Mouse (Mus musculus): ENCODE results near the gene D10Wsu102e.

GRCm38 (mm10) chr10:83378083-83378833 is 18.2 kb downstream of the D10Wsu102e start:
- TF ChIP-seq CTCF (conservative IDR thresholded peaks at IDR 0.05; ENCODE audit: low read length) (no peak), NANOG (IDR thresholded peaks at IDR 0.05; ENCODE audit: borderline replicate concordance, low read length) (no peak), POU5F1 (IDR thresholded peaks at IDR 0.05; ENCODE audit: borderline replicate concordance, low read length) (no peak)
